Mouse (Mus musculus) 3T3-L1 (cell line): ENCODE measurements around the gene Wdtc1.

Experiments used
- DNase-seq: peaks from one replicate; pipeline ENCODE4 v3.0.0-alpha.2; 2015; ENCODE audit warnings: low read depth, low spot score

The Wdtc1 gene

DNA sequence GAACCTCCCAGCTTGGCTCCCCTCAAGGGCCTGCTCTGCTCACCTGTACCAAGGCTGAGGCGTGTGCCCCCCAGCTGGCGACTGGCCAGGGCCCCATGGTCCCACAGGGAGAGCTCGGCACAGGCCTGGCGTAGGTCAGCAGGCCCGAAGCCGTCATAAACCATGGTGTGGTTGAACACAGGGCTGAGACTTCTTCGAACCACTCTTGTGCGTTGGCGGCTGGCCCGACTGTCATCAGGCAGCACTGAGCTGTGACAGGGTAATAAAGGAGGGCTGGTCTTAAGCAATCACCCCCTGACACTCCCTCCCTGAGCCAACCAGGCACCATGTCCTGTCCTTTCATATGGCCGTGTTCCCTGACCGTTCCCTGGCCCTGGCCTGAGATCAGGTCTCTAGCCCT is 99.9 kb downstream of the Wdtc1 start:
- DNase-seq = no peak

DNA sequence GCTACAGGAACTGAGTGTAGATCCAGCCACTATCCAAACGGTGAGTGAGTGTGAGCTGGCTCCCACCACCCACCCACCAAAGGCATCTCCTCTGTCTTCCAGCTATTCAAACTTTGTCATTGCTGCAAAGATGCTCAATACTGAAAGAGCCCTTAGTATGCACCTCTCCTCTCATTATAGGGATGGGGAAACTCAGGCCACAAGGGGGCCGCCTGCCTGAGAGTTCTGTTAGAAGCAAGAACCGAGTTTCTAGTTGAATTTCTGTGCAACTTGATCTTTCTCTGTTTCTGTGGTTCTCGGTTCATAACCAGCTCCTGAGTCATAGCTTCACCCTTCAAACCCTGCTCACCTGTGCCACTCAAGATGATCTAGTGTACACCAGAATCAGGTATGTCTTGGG is 101.2 kb downstream of the Wdtc1 start:
- peak; percentile 17 for DNase-seq

DNA sequence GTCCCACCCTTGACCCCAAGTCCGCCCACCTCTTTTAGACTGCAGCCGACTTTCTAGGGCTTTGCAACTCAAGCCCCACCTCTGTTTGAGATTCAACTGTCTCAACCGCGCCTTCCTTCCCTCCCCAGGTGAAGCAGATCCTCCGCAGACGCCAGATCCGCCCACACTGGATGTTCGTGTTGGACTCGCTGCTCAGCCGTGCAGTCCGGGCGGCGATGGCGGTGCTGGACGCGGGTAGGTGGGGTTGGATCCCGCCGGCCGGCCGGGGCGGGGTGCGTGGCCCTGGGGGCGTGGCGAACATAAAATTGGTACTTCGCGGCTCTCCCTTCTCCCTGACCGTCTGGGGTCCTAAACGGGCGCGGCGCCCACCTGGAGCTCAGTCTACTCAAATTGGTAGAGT is 102.1 kb downstream of the Wdtc1 start:
- DNase-seq = no peak

DNA sequence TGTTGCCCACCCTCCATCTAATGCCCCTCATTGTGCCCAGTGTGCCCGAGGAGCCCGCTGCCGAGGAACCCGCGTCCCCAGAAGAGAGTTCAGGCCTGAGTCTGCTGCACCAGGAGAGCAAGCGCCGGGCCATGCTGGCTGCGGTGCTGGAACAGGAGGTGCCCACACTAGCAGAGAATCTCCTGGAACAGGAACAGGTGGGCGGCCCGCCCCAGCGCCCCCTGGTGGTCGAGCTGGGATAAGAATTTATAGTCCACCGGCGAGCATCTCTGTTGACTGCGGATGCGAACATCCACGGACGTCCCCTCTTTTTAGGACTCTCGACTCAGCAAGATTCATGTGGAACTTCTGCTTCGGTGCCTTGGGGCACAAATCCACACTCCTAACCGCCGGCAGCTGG is 102.7 kb downstream of the Wdtc1 start:
- DNase-seq = peak; percentile 35

DNA sequence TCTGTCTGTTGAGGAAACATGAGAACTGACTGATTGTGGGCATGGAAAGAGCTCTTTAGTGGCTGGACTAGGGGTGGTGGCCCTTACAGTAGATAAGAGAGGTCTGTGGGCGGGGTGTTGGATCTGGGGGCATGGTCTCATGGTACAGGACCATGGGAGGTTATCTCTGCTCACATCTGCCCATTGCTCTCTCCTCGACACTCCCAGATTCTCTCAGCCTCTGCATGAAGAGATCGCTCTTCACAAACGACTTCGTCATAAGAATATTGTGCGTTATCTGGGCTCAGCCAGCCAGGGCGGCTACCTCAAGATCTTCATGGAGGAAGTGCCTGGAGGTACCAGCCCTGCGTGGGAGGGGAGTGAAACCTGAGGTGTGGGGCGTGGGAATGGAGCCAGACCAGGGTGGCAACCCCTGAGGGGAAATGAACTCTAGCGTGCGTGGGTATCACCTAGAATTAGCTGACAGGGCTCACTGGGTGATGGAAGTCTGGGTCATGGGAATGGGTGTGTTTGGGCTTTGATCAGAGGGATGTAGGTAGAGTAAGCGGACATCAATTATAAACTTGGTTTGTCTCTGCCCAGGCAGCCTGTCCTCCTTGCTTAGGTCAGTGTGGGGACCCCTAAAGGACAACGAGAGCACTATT is 105.4 kb downstream of the Wdtc1 start:
- DNase-seq = no peak

DNA sequence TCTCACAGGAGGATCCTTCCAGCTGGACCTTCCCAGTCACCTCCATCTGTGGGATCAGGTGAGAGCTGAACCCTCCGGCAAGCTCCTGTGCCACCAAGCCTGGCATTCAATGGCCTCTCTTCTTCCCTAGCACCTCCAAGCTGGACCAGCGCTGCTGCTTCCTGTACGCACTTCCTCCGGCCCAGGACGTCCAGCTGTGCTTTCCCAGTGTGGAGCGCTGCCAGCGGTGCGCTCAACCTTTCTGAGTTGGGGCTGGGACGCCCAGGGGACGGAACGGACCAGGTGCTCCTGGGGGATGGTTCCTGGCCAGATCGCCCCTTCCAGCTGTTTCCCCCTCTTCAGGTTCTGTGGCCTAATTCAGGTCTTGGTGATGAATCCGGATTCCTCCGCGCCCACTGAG is 106.2 kb downstream of the Wdtc1 start:
- DNase-seq = no peak

DNA sequence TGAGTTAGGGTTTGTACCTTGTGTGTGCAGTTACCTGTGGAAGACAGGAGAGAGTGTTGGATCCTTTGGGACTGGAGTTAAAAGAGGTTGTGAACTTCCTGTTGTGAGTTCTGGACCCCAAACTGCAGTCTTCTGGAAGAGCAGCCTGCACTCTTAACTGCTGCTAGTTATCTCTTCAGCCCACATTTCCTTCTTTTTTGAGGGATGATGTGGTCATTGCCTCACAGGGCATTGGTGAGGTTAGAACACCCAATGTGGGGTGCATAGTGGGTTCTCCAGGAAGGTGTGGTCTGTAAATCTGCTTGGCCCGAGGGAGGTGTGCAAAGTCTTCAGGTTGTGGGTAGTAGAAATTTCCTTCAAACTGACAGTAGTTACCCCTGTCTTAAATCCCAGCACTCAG is 109.0 kb downstream of the Wdtc1 start:
- DNase-seq = no peak

DNA sequence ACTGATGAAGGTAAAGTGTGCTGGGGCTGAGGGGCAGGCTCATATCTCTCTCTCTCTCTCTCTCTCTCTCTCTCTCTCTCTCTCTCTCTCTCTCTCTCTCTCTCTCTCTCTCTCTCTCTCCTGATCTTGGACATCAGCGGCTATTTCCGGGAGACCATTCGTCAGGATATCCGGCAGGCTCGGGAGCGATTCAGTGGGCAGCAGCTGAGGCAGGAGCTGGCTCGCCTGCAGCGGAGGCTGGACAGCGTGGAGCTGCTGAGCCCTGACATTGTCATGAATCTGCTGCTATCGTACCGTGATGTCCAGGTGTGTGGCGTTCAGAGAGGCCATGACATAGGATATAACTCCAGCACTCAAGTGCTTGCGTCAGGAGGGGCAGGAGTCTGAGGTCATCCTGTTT is 109.7 kb downstream of the Wdtc1 start:
- no peak for DNase-seq

DNA sequence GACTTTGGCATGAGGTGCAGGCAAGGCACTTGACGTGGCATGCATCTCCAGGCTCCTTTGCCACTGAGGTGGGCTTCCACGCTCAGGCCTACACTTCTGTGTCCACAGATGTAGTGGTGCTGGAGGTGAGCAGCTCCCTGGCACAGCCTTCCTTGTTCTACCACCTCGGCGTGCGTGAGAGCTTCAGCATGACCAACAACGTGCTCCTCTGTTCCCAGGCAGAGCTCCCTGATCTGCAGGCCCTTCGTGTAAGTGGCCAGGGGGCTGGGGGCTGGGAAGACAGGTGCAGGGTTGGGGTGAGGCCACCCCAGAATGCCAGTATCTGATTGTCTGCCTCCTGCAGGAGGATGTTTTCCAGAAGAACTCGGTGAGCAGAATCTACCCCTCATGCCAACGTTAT is 110.6 kb downstream of the Wdtc1 start:
- DNase-seq = no peak
